Mouse (Mus musculus) yolk sac, embryonic 10.5 days (tissue): ENCODE results near the gene Tmem213.

Experiments used
- DNase-seq: peaks from one replicate; pipeline ENCODE4 v3.0.0-alpha.2; 2017; ENCODE audit warnings: low spot score

Tmem213 gene

GRCm38 (mm10) chr6:38156204-38156603 is 47.1 kb downstream of the Tmem213 start:
- DNase-seq = no peak

GRCm38 (mm10) chr6:38157925-38158324 is 48.9 kb downstream of the Tmem213 start:
- no peak for DNase-seq

- no peak for DNase-seq
These were observed 50.5 kb downstream of the Tmem213 start for GRCm38 (mm10) chr6:38159576-38159975.

GRCm38 (mm10) chr6:38160102-38160501 is 51.0 kb downstream of the Tmem213 start:
- peak; percentile 74 for DNase-seq

- DNase-seq = no peak
These were observed 51.5 kb downstream of the Tmem213 start for GRCm38 (mm10) chr6:38160556-38160955.

- no peak for DNase-seq
These were observed 53.9 kb downstream of the Tmem213 start for GRCm38 (mm10) chr6:38162825-38163504.

GRCm38 (mm10) chr6:38164705-38165104 is 55.6 kb downstream of the Tmem213 start:
- DNase-seq = no peak

- DNase-seq = no peak
These were observed 56.3 kb downstream of the Tmem213 start for GRCm38 (mm10) chr6:38165385-38165784.
